Mouse (Mus musculus): ENCODE measurements around the gene Lzts2.

Lzts2 gene

GRCm38 (mm10) chr19:45014335-45014971 lies at the start of gene Lzts2:
Gene Lzts2, plus strand, starts transcription at chr19:45014414.
- DNase-seq = peak; percentile 34 to 66

GRCm38 (mm10) chr19:44965978-44966377 lies 48.2 kb upstream of the Lzts2 start:
- no peak for DNase-seq

GRCm38 (mm10) chr19:44968329-44968728 lies 45.9 kb upstream of the Lzts2 start:
- DNase-seq = no peak

- no peak for DNase-seq
Measured at GRCm38 (mm10) chr19:44976636-44977035, 37.6 kb upstream of the Lzts2 start.

GRCm38 (mm10) chr19:44977148-44977547 lies 37.1 kb upstream of the Lzts2 start:
- DNase-seq = no peak

GRCm38 (mm10) chr19:44980787-44981186 lies 33.4 kb upstream of the Lzts2 start:
- DNase-seq = no peak

- no peak for DNase-seq
Measured at GRCm38 (mm10) chr19:44982477-44983115, 31.6 kb upstream of the Lzts2 start.

GRCm38 (mm10) chr19:44983366-44983765 lies 30.8 kb upstream of the Lzts2 start:
- DNase-seq = no peak

- no peak for DNase-seq
Measured at GRCm38 (mm10) chr19:44984420-44984819, 29.8 kb upstream of the Lzts2 start.

- DNase-seq = no peak
Measured at GRCm38 (mm10) chr19:44985159-44985988, 28.8 kb upstream of the Lzts2 start.

- DNase-seq = no peak
Measured at GRCm38 (mm10) chr19:44987004-44987403, 27.2 kb upstream of the Lzts2 start.

GRCm38 (mm10) chr19:44987851-44988250 lies 26.4 kb upstream of the Lzts2 start:
- DNase-seq = no peak

- DNase-seq = no peak
Measured at GRCm38 (mm10) chr19:44988321-44988720, 25.9 kb upstream of the Lzts2 start.

GRCm38 (mm10) chr19:44988831-44989566 lies 25.2 kb upstream of the Lzts2 start, which contains the start of gene Sema4g:
Gene Sema4g, plus strand, starts transcription at chr19:44989101.
- DNase-seq = peak in 1 of 2 experiments; percentile 46

GRCm38 (mm10) chr19:44989567-44990495 lies 24.4 kb upstream of the Lzts2 start:
- DNase-seq = no peak

- DNase-seq = no peak
Measured at GRCm38 (mm10) chr19:44991031-44991430, 23.2 kb upstream of the Lzts2 start.

GRCm38 (mm10) chr19:44992246-44992645 lies 22.0 kb upstream of the Lzts2 start:
- DNase-seq = no peak

- no peak for DNase-seq
Measured at GRCm38 (mm10) chr19:44992712-44993111, 21.5 kb upstream of the Lzts2 start.

- no peak for DNase-seq
Measured at GRCm38 (mm10) chr19:44997786-44998185, 16.4 kb upstream of the Lzts2 start.

- no peak for DNase-seq
Measured at GRCm38 (mm10) chr19:44999647-45000046, 14.6 kb upstream of the Lzts2 start.

- no peak for DNase-seq
Measured at GRCm38 (mm10) chr19:45002301-45002700, 11.9 kb upstream of the Lzts2 start.
